Comparison of ENCODE assay signal across 9 mouse cellular contexts in genomic region chr1:66176012-66176837, GRCm38 (mm10). TPM values are rescaled to one million over a fixed set of nuclear protein-coding genes. Genes with fewer than 3 reads are reported as not detected.
DNase-seq lines count a peak whose midpoint lies in the region; ATAC-seq and TF ChIP-seq lines count a peak whose summit lies in the region.
"Had no signal": no experiment of that assay in that cellular context is flagged by ENCODE, and none has a peak within 500 bp of the region (broad histone marks: within the 10 kb centered on the region; RNA-seq: fewer than 3 reads in every experiment).

No protein-coding gene starts in this region.

- no peaks in the 10 kb centered on the region for H3K79me2 ChIP-seq in myocyte (ENCODE audit: control insufficient read depth, insufficient read depth)

- 34% methylated on average over 9 of the region's 9 CpGs for WGBS in heart, postnatal 0 days
- WGBS in hindbrain, postnatal 0 days, result 11% methylated on average over 9 of the region's 9 CpGs

- no peak for TF ChIP-seq EP300 in heart, postnatal 0 days (IDR thresholded peaks at IDR 0.05; ENCODE audit: low read depth)

- no peak overlapping the region for H3K4me3 ChIP-seq in heart, postnatal 0 days (ENCODE audit: low read depth, low read length)
- peak overlapping the region; percentile 70 for H3K4me3 ChIP-seq in hindbrain, postnatal 0 days (ENCODE audit: low read length)
- peak overlapping the region; percentile 25 for H3K4me3 ChIP-seq in myocyte

- H3K36me3 ChIP-seq in heart, postnatal 0 days (replicated peaks; ENCODE audit: control insufficient read depth, insufficient read depth, low read length), result no peaks in the 10 kb centered on the region
- H3K36me3 ChIP-seq in hindbrain, postnatal 0 days (ENCODE audit: insufficient read depth, low read length), result no peaks in the 10 kb centered on the region
- no peaks in the 10 kb centered on the region for H3K36me3 ChIP-seq in myocyte (ENCODE audit: control insufficient read depth, insufficient read depth)

- no peak for TF ChIP-seq POLR2A in myocyte (IDR thresholded peaks at IDR 0.05; ENCODE audit: insufficient read length, low read depth)

- peak overlapping the region; percentile 77; the same call in 1 of the 2 replicates for H3K4me2 ChIP-seq in heart, postnatal 0 days (ENCODE audit: low read depth, low read length)
- peak overlapping the region; percentile 67 for H3K4me2 ChIP-seq in hindbrain, postnatal 0 days (ENCODE audit: low read depth, low read length)
- H3K4me2 ChIP-seq in myocyte (ENCODE audit: low read depth), result peak overlapping the region; percentile 72

- no peak for ATAC-seq in heart, postnatal 0 days (ENCODE audit: insufficient read depth, low read depth)
- peak; percentile 14; the same call in 1 of the 2 replicates for ATAC-seq in hindbrain, postnatal 0 days
- ATAC-seq in megakaryocyte, adult 5-6 weeks (ENCODE audit: poor library complexity, severe bottlenecking), result no peak

- no peak overlapping the region for H3K27ac ChIP-seq in heart, postnatal 0 days (ENCODE audit: low read depth)
- H3K27ac ChIP-seq in hindbrain, postnatal 0 days, result peak overlapping the region; percentile 82

- H3K4me1 ChIP-seq in heart, postnatal 0 days (ENCODE audit: control insufficient read depth, insufficient read depth), result no peaks in the 10 kb centered on the region
- peaks cover 12% of the 10 kb centered on the region for H3K4me1 ChIP-seq in hindbrain, postnatal 0 days (ENCODE audit: insufficient read depth, low read length)

- DNase-seq in heart, postnatal 0 days (ENCODE audit: low spot score), result no peak
- no peak for DNase-seq in heart, postnatal 4 days
- peak; percentile 65 for DNase-seq in embryo, embryonic 10.5 days (ENCODE audit: low spot score)
- DNase-seq in hindbrain, postnatal 0 days (ENCODE audit: low spot score), result peak; percentile 73
- DNase-seq in left cerebral cortex, postnatal 4 days, result no peak
- no peak for DNase-seq in T-cell, adult 2 months (ENCODE audit: low spot score)

- no peak overlapping the region for H3K9ac ChIP-seq in heart, postnatal 0 days (replicated peaks; ENCODE audit: low read depth, low read length)
- peak overlapping the region; percentile 71 for H3K9ac ChIP-seq in hindbrain, postnatal 0 days (replicated peaks; ENCODE audit: low read length)

- intact Hi-C loops in left cerebral cortex, postnatal 4 days (cut with DNase I), result loop anchor here (2.0 to 5.0 kb wide), 2 partner anchors 147 to 481 kb away; no protein-coding TSS in a partner anchor

- no peak overlapping the region for H3ac ChIP-seq in myocyte (ENCODE audit: control insufficient read depth, insufficient read length)

- no peaks in the 10 kb centered on the region for H3K9me3 ChIP-seq in heart, postnatal 0 days (replicated peaks; ENCODE audit: control insufficient read depth, low read length)
- H3K9me3 ChIP-seq in hindbrain, postnatal 0 days (ENCODE audit: low read length), result no peaks in the 10 kb centered on the region

- peaks cover 6% of the 10 kb centered on the region; the same call in 1 of the 2 replicates for H3K27me3 ChIP-seq in heart, postnatal 0 days (ENCODE audit: control insufficient read depth, insufficient read depth, low read length)
- H3K27me3 ChIP-seq in hindbrain, postnatal 0 days (ENCODE audit: insufficient read depth, low read length), result no peaks in the 10 kb centered on the region
- H3K27me3 ChIP-seq in myocyte (ENCODE audit: control insufficient read depth, insufficient read depth, insufficient read length), result no peaks in the 10 kb centered on the region

- no peak for TF ChIP-seq CTCF in heart, postnatal 0 days (IDR thresholded peaks at IDR 0.05; ENCODE audit: low read depth)
- TF ChIP-seq CTCF in hindbrain, postnatal 0 days (IDR thresholded peaks at IDR 0.05; ENCODE audit: low read depth), result no peak; the same call in 1 of the 2 replicates

TF ChIP-seq in myocyte, 11 proteins besides CTCF, POLR2A, EP300 and RAD21:
- no peak for TF ChIP-seq CEBPB (IDR thresholded peaks at IDR 0.05; ENCODE audit: insufficient read depth, poor library complexity, severe bottlenecking)
- no peak for TF ChIP-seq USF1 (IDR thresholded peaks at IDR 0.05; ENCODE audit: low read depth)
- TF ChIP-seq MYOD1 (IDR thresholded peaks at IDR 0.05; ENCODE audit: control insufficient read depth in 1 of 3, insufficient read length in 2 of 3, low read depth in 2 of 3), result no peak
- no peak for TF ChIP-seq MYOG (IDR thresholded peaks at IDR 0.05; ENCODE audit: control insufficient read depth in 1 of 3, insufficient read depth in 1 of 3, insufficient read length in 2 of 3, low read depth in 2 of 3)
- TF ChIP-seq REST (IDR thresholded peaks at IDR 0.05; ENCODE audit: insufficient read depth, insufficient read length), result no peak
- TF ChIP-seq TCF12 (IDR thresholded peaks at IDR 0.05; ENCODE audit: insufficient read depth, poor library complexity, severe bottlenecking), result no peak
- TF ChIP-seq TCF3 (IDR thresholded peaks at IDR 0.05; ENCODE audit: insufficient read length, low read depth), result no peak
- TF ChIP-seq SRF (IDR thresholded peaks at IDR 0.05; ENCODE audit: control insufficient read depth, insufficient read length, low read depth), result no peak

RNA-seq across cellular contexts. Expression of gene Map2, which starts 1.2 kb away (rescaled TPM):
- 7.3 and 19.9 TPM in 2 replicates for total RNA-seq in heart, postnatal 0 days (2014; rRNA removed; ENCODE audit: low replicate concordance)
- 0.97 and 1.2 TPM in 2 replicates for polyA plus RNA-seq in heart, postnatal 0 days (2015; fragmentation: Nextera tagmentation; extraction: Ambion mirVana)
- 1 to 10 TPM; 4.7 to 5.6 TPM for total RNA-seq in heart, postnatal 4 days (2021)
- 1,090 and 1,101 TPM in 2 replicates for total RNA-seq in hindbrain, postnatal 0 days (2014; rRNA removed)
- polyA plus RNA-seq in hindbrain, postnatal 0 days (2015; fragmentation: Nextera tagmentation; extraction: Ambion mirVana), result 278 and 289 TPM in 2 replicates
- polyA plus RNA-seq in myocyte (2012; fragmentation: generic; extraction: Trizol), result 2.4 TPM
- 0.07 TPM in 1 of 2 replicates, not detected in the other for total RNA-seq in megakaryocyte, adult 5-6 weeks (2015)
- not detected in 2 replicates for total RNA-seq in megakaryocyte, adult 5-6 weeks (2017)
- 1,000 to 10,000 TPM; 1,425 to 1,439 TPM for total RNA-seq in left cerebral cortex, postnatal 4 days (2021)
- total RNA-seq: MEL had no signal

Comparison
In these comparisons a context has a peak if more than half of its experiments do, and no peak if none do; other contexts are left out.
1. DNase-seq: peak in embryo, embryonic 10.5 days (single experiment) and hindbrain, postnatal 0 days (single experiment); none in heart, postnatal 0 days (single experiment), heart, postnatal 4 days (single experiment), left cerebral cortex, postnatal 4 days (single experiment) and T-cell, adult 2 months (single experiment).
2. RNA of gene Map2, which starts 1.2 kb away (total RNA-seq): 1,425 to 1,439 TPM in left cerebral cortex, postnatal 4 days and 1,090 to 1,101 TPM in hindbrain, postnatal 0 days; 7.3 to 19.9 TPM in heart, postnatal 0 days, 4.7 to 5.6 TPM in heart, postnatal 4 days and 0.07 TPM in megakaryocyte, adult 5-6 weeks; every median in the first group is over 10 times any median in the second.
3. Peak in every context shown above with its lines, with median percentiles within 50 percentile points of each other: H3K4me2 ChIP-seq.